Mouse (Mus musculus): ENCODE data around the gene 4930558K02Rik.

GRCm38 (mm10) chr1:161990684-161991578 lies 11.5 kb upstream of the 4930558K02Rik start:
- no peak for TF ChIP-seq USF1 (IDR thresholded peaks at IDR 0.05; ENCODE audit: low read depth, low read length)
- TF ChIP-seq CTCF (conservative IDR thresholded peaks at IDR 0.05 in 1 of 2, IDR thresholded peaks at IDR 0.05 in 1 of 2; ENCODE audit: low read depth in 2 of 2, low read length in 2 of 2) = no peak
- no peak for TF ChIP-seq HCFC1 (IDR thresholded peaks at IDR 0.05; ENCODE audit: low read depth, low read length)
- no peak for TF ChIP-seq KAT2A (IDR thresholded peaks at IDR 0.05; ENCODE audit: insufficient replicate concordance, low read length)
- TF ChIP-seq POLR2A (IDR thresholded peaks at IDR 0.05; ENCODE audit: low read depth, low read length) = no peak
- TF ChIP-seq IRF4 (IDR thresholded peaks at IDR 0.05; ENCODE audit: low read depth, low read length) = no peak
- no peak for TF ChIP-seq MXI1 (IDR thresholded peaks at IDR 0.05; ENCODE audit: low read depth, low read length)
- no peak for TF ChIP-seq POLR2AphosphoS2 (IDR thresholded peaks at IDR 0.05; ENCODE audit: low read depth, low read length)
- no peak for TF ChIP-seq EP300 (IDR thresholded peaks at IDR 0.05; ENCODE audit: low read length)
- TF ChIP-seq JUND (conservative IDR thresholded peaks at IDR 0.05; ENCODE audit: low read depth, low read length) = no peak
- no peak for TF ChIP-seq ZMIZ1 (IDR thresholded peaks at IDR 0.05; ENCODE audit: low read depth, low read length)
- TF ChIP-seq GABPA (IDR thresholded peaks at IDR 0.05; ENCODE audit: insufficient replicate concordance, low read depth, low read length) = no peak
- no peak for TF ChIP-seq SMC3 (IDR thresholded peaks at IDR 0.05; ENCODE audit: low read depth, low read length)
